Mouse (Mus musculus) gastrocnemius, adult 18-20 months (tissue): ENCODE data around the gene Tssk4. TPM values are rescaled to one million over a fixed set of nuclear protein-coding genes. Genes with fewer than 3 reads are reported as not detected.
A peak's percentile ranks its signal among the peaks of the same experiment; 100 is the strongest.

Experiments used
- DNase-seq: peaks from one replicate; pipeline ENCODE4 v3.0.0; 2021; ENCODE audit warnings: low spot score
- total RNA-seq, 2 experiments: library from RNA; stranded (reverse); gene quantifications; 2 replicates each; pipeline ENCODE4 v1.2.3; 2021

Tssk4 gene
- total RNA-seq, 2 experiments from 2014 or later = 0.24 TPM; not detected in 1

DNA sequence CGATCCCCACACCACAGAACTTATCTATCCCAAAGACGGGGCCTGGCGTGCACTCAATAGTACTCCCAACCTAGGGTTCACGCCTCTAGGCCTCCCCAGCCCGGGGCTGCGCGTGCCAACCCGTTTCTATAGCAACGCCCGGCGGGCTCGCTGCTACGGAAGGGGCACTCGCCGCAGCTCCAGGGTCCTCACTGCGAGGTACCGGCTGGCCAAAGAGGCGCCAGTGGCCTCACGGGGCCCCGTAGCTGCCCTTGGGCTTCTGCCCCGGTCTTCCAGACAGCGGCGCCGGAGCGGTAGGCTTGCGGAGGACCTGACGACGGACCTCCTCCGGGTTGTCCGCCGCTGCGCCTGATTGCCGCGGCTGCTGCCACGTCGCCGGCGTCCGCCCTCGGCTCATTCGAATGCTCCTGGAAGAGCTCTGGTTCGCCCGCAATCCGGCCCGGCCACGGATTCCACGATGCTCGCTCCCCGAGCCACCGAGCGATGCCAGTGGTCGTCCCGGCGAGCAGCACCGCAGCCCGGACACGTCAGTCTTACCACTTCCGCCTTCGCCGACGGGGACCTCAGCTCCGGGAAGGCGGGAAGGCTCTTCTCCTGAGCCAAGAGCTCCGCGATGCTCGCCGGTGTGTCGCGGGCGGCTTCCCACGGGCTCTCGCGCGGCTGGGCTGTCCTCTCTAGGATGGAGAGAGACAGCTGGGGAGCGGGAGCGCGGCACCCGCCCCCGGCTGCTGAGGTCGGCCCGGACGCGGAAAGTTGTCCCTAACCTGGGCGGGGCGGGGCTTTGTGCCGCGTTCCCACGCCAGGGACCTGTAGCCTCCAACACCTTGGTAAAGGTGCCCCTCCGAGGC lies 6.7 kb upstream of the Tssk4 start, which contains the start of gene Tm9sf1:
Tm9sf1 (minus strand) TSS at position 747 of the 848 bp plus-strand sequence.
- DNase-seq = peak; percentile 84

DNA sequence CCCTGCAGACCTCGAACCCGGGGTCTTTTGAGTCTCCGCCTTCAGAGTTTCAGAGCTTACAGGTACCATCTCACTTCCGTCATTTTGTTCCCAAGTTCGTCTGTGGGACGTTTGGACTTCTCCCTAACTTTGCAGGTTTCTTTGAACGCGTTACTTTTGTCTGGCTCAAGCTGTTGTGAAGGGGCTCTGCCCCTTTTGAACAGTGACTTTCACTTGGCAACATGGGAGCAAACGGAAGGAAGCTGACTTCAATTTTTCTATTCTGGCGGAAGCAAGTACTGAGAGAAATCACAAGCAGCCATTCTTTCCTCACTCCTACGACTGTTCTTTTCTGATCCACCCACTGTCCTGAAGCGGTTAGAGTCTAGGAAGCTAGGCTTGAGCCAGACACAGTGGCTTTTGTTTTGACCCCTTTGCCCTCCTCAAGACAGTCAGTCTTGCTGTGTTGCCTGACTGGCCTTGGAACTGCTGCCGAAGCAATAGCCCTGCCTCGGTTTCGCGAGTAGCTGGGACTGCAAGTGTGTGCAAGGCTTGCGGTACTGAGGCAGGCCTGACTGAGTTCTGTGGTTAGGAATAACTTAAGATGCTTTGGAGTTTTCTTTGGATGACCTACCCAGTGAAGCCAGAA lies 5.6 kb upstream of the Tssk4 start:
- no peak for DNase-seq

- no peak for DNase-seq
Observed at GRCm38 (mm10) chr14:55651528-55651927, 1.5 kb downstream of the Tssk4 start.

DNA sequence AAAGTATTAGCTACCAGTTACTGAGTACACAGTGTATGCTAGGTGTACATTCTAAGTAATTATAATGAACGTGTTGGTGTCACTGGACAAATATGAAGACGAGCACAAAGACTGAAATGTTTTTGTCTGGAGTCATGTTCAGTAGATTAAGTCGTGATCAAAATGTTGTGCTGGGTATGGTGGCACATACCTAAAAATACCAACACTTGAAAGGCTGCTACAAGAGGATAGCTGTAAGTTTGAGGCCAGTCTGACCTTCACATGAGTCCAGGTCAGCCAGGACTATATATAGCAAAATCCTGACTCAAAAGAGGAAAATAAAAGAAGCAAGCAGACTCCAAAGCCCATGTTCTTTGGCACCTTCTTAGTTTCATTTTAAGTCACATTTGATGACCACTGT lies 7.0 kb downstream of the Tssk4 start:
- no peak for DNase-seq

DNA sequence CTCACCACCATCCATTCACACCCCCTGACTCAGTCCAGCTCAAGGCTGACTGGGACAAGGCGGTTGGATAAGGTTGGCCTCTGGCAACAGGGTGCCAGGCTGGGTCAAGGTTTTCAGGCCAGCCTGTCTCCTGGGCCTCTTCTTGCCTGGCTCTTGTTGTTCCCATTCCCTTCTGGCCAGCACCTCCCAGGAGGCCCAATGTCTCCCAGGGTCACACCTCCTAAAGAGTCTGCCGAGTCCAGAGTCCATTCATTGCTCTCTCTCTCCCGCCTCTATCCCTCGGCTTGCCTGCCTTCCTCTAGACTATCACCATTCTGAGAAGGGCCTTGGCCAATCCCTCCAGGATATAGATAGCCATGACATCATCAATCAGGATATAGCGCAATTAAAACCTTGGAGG lies 8.0 kb downstream of the Tssk4 start:
- DNase-seq = no peak

DNA sequence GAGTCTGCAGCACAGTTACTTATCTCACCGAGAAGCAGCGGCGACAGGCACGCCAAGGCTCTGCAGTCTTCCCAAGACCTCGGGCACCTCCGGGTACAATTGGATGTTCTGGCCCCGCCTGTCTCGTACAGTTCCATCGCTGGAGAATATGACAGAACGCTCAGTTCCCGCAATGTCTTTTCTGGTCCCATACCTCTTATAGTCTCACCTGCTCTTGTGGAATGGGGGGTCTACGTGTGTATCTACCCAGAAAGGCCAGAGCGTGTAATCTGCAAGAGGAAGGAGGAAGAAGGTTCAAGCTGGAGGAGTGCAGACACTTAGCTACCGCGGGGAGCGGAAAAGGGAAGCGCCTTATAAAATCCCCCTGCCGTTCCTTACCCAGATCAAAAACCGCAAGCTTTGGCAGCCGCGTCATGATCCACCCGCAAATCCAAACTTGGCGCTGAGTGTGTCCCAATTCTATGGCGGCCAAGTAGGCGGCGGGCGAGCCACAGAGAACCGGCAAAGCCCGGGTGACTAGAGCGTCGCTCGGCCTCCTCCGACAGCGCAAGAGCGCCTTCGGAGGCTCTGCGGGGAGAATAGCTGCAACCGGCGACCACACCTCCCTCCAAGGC lies 10.1 kb downstream of the Tssk4 start, which contains the start of gene Mdp1:
Mdp1 (minus strand) TSS at position 549 of the 614 bp plus-strand sequence.
- peak; percentile 74 for DNase-seq

GRCm38 (mm10) chr14:55660636-55661035 lies 10.7 kb downstream of the Tssk4 start:
- DNase-seq = no peak

GRCm38 (mm10) chr14:55671486-55671832 lies 21.5 kb downstream of the Tssk4 start:
- no peak for DNase-seq

DNA sequence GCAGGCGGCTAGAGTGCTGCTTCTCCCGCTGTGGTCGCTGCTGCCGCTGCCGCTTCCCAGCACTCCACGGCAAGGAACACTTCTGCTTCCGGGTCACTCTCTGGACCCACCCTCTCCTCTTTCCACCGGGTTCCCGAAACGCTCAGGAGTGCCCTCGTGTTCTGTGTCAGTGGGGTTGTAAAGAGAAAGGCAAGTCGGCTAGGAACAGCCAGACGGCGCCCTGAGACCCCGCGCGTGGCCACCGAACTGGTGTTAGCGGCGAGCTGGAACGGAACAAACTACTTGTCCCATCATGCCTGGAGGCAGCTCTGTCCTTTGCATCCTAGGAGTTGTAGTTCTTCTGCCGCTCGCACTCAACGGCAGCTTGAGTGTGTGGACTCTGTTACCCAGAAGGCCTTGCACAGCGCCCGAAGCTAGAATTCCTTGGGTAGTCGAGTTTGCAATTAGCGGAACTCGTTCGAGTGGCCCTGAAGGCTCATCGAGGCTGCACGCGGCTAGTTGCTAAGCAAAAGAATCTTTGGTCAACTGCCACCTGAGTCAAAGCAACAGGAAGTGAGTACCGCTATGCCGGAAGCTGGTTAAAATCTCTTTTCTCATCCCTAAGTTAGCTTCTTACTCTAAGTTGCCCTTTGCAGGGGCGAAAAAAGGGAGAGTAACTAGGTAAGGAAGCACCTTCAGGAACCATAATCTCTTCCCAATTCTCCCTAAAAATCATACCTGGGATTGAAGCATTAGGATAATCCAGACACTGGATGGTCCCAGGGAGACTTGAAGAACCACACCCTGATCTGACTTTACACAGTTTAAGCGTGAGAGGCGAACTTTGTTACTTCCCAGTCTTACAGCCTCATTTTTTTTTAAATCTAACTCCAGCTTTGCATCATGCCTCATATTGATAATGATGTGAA lies 22.1 kb downstream of the Tssk4 start, which contains the start of the genes Gmpr2 and Nedd8:
Gmpr2 (plus strand) TSS at position 109 of the 908 bp plus-strand sequence.
Nedd8 (minus strand) TSS at position 292 of the 908 bp plus-strand sequence.
- DNase-seq = peak; percentile 91

DNA sequence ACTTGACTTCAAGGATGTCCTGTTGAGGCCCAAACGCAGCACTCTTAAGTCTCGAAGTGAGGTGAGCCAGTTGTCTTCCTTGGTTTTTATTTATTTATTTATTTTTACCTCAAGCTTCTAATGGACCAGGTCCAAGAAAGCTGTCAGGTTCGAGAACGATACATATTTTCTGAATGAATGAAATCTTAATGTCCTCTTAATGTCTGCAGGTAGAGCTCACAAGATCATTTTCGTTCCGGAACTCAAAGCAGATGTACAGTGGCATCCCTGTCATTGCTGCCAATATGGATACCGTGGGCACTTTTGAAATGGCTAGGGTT lies 22.7 kb downstream of the Tssk4 start:
- DNase-seq = no peak

- DNase-seq = no peak
Observed at GRCm38 (mm10) chr14:55677615-55678014, 27.6 kb downstream of the Tssk4 start.

GRCm38 (mm10) chr14:55681160-55682117 lies 31.5 kb downstream of the Tssk4 start, which contains the start of gene Tinf2:
Tinf2 (minus strand) TSS chr14:55681820.
- peak; percentile 93 for DNase-seq

GRCm38 (mm10) chr14:55682118-55682493 lies 32.1 kb downstream of the Tssk4 start:
- no peak for DNase-seq

GRCm38 (mm10) chr14:55689433-55689832 lies 39.4 kb downstream of the Tssk4 start:
- DNase-seq = no peak

DNA sequence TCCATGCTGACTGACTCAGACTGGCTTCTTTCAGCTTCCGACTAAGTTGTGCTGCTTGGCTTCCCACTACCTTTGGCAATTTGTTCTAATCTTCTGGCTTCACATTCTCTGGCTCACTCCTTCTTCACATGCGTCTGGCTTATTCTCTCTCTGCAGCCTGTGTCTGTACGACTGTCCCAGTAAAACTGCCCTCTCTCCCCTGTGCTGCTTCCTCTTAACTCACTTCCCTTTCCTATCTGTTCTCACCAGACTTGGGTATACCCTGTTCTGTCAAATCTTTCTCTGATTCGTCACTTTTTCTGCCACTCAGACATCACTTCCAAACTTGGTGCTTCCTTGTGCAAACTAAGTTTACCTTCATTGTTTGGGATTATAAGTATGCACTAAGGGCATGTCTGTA lies 47.2 kb downstream of the Tssk4 start:
- DNase-seq = no peak

DNA sequence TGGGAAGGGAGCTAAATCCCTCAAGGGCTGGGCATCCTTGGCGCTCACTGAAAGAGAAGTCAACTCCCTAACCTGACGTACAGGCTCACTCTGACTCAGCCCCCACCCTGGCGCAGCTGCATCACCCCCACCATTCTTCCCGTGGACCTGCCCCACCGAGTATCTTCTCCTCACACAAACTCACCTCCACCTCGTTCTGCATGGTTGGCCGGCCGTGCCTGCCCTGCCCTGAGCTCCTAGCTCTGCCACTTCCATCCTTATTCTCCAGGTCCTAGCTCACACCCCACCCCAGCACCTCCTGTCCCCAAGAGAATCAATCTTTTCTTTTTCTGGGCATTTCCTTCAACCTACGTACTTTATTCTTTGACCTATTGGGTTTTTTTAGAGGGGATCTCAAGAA lies 51.1 kb downstream of the Tssk4 start:
- DNase-seq = no peak
